Mouse (Mus musculus) embryonic facial prominence, embryonic 11.5 days (tissue): ENCODE data around the gene Ankrd36. TPM values are rescaled to one million over a fixed set of nuclear protein-coding genes. Genes with fewer than 3 reads are reported as not detected.
A peak's percentile ranks its signal among the peaks of the same experiment; 100 is the strongest.
"Not testable (repeated sequence)": the region's sequence is repeated elsewhere in the genome, so short reads cannot be mapped to it uniquely, and the experiment has no call there.

Experiments used
- ATAC-seq: fragments of 200-750 bp; cut with Nextera tagmentation; replicated peaks from 2 replicates; pipeline ENCODE4 v1.8.0; 2017; ENCODE audit warnings: low read depth; ENCODE audit not compliant: insufficient number of reproducible peaks, low FRiP score, low TSS enrichment
- DNase-seq: peaks from one replicate; pipeline ENCODE4 v3.0.0-alpha.2; 2015; ENCODE audit warnings: low spot score
- H3K27ac ChIP-seq: fragments of 300-500 bp; sonication (generic); replicated peaks from 2 replicates; pipeline ENCODE4 v1.5.1; 2014; ENCODE audit warnings: mild to moderate bottlenecking, low read depth, low read length, control low read depth
- H3K27me3 ChIP-seq: fragments of 300-500 bp; sonication (generic); 2 replicates; pipeline ENCODE4 v1.6.1; 2014; ENCODE audit warnings: mild to moderate bottlenecking, low read length, moderate library complexity, mixed read lengths; ENCODE audit not compliant: control insufficient read depth, insufficient read depth
- H3K36me3 ChIP-seq: fragments of 300-500 bp; sonication (generic); replicated peaks from 2 replicates; pipeline ENCODE4 v1.6.1; 2014; ENCODE audit warnings: low read depth, mild to moderate bottlenecking, low read length, moderate library complexity, mixed read lengths; ENCODE audit not compliant: control insufficient read depth, insufficient read depth
- H3K4me1 ChIP-seq: fragments of 300-500 bp; sonication (generic); 2 replicates; pipeline ENCODE4 v1.6.1; 2014; ENCODE audit warnings: low read length, mixed read lengths; ENCODE audit not compliant: control insufficient read depth, insufficient read depth
- H3K4me2 ChIP-seq: fragments of 300-500 bp; sonication (generic); 2 replicates; pipeline ENCODE4 v1.6.1; 2014; ENCODE audit warnings: low read depth, mild to moderate bottlenecking, control low read depth, low read length, moderate library complexity
- H3K4me3 ChIP-seq: fragments of 300-500 bp; sonication (generic); 2 replicates; pipeline ENCODE4 v1.5.1; 2014; ENCODE audit warnings: low read depth, low read length, control low read depth
- H3K9ac ChIP-seq: fragments of 300-500 bp; sonication (generic); replicated peaks from 2 replicates; pipeline ENCODE4 v1.6.1; 2014; ENCODE audit warnings: mild to moderate bottlenecking, control low read depth, low read length
- H3K9me3 ChIP-seq: fragments of 300-500 bp; sonication (generic); replicated peaks from 2 replicates; pipeline ENCODE4 v1.6.1; 2016; ENCODE audit warnings: mild to moderate bottlenecking, low read length, inconsistent platforms, mixed read lengths; ENCODE audit not compliant: control insufficient read depth
- WGBS: fragments of 180-500 bp; shearing (Covaris S2); extraction: QIAGEN DNeasy Blood & Tissue Kit; methylation state at CpG from one replicate; pipeline ENCODE4 v1.1.7; 2014; 5-methylcytosine and 5-hydroxymethylcytosine counted together
- polyA plus RNA-seq: library from polyadenylated mRNA; unstranded; fragments of >200 nt; fragmentation: Nextera tagmentation; extraction: Ambion mirVana; gene quantifications from 2 replicates; pipeline ENCODE4 v1.2.1, GENCODE M21; 2014

Ankrd36 gene
- polyA plus RNA-seq, 1 experiment from 2014 or later, result not detected

- Histone ChIP-seq H3K4me3 (peak within 1 kb of the TSS; percentile 93), H3K9me3 (no peaks in the 10 kb centered on the region), H3K36me3 (no peaks in the 10 kb centered on the region; the same call in 1 of the 2 replicates), H3K9ac (peak within 1 kb of the TSS; percentile 94), H3K4me2 (peak within 1 kb of the TSS; percentile 78), H3K4me1 (peaks cover 2% of the 10 kb centered on the region; the same call in 1 of the 2 replicates), H3K27ac (peak within 1 kb of the TSS; percentile 41; the same call in 1 of the 2 replicates), H3K27me3 (no peaks in the 10 kb centered on the region)
- WGBS, result under 1% methylated on average over 52 of the region's 65 CpGs
- peak; percentile 99 for ATAC-seq
- peak; percentile 93 for DNase-seq
Measured at GRCm38 (mm10) chr11:5541799-5542481, 27.5 kb upstream of the Ankrd36 start, which contains the start of gene Ccdc117. Ccdc117 (minus strand) TSS chr11:5542187.

GRCm38 (mm10) chr11:5542482-5543185 is 26.9 kb upstream of the Ankrd36 start:
- Histone ChIP-seq H3K27ac (no peak overlapping the region), H3K4me1 (peaks cover 2% of the 10 kb centered on the region; the same call in 1 of the 2 replicates), H3K9ac (no peak overlapping the region; the same call in 1 of the 2 replicates), H3K27me3 (no peaks in the 10 kb centered on the region), H3K36me3 (no peaks in the 10 kb centered on the region; the same call in 1 of the 2 replicates), H3K4me2 (peak overlapping the region; percentile 78), H3K4me3 (peak overlapping the region; percentile 93; the same call in 1 of the 2 replicates), H3K9me3 (no peaks in the 10 kb centered on the region)
- peak; percentile 54; the same call in 1 of the 2 replicates for ATAC-seq
- WGBS, result 50% methylated on average over 5 of the region's 5 CpGs
- no peak for DNase-seq

GRCm38 (mm10) chr11:5543281-5543680 is 26.2 kb upstream of the Ankrd36 start:
- WGBS, result 67% methylated on average over 1 of the region's 1 CpGs
- no peak for DNase-seq
- H3K27ac ChIP-seq, result no peak overlapping the region
- no peaks in the 10 kb centered on the region for H3K27me3 ChIP-seq
- peaks cover 2% of the 10 kb centered on the region; the same call in 1 of the 2 replicates for H3K4me1 ChIP-seq
- H3K36me3 ChIP-seq, result no peaks in the 10 kb centered on the region
- no peak overlapping the region for H3K4me3 ChIP-seq
- ATAC-seq, result no peak
- no peak overlapping the region for H3K9ac ChIP-seq
- H3K9me3 ChIP-seq, result no peaks in the 10 kb centered on the region
- no peak overlapping the region for H3K4me2 ChIP-seq

GRCm38 (mm10) chr11:5544709-5545108 is 24.8 kb upstream of the Ankrd36 start:
- H3K27me3 ChIP-seq, H3K9me3 ChIP-seq, ATAC-seq, H3K36me3 ChIP-seq, H3K27ac ChIP-seq, H3K4me1 ChIP-seq, H3K4me2 ChIP-seq, DNase-seq, H3K4me3 ChIP-seq, H3K9ac ChIP-seq: not testable (repeated sequence)
- WGBS, result 53% methylated on average over 1 of the region's 1 CpGs

GRCm38 (mm10) chr11:5545457-5545856 is 24.0 kb upstream of the Ankrd36 start:
- Histone ChIP-seq H3K27me3 (no peaks in the 10 kb centered on the region), H3K27ac (no peak overlapping the region), H3K4me1 (peaks cover 1% of the 10 kb centered on the region; the same call in 1 of the 2 replicates), H3K4me3 (no peak overlapping the region), H3K36me3 (no peaks in the 10 kb centered on the region), H3K9ac (no peak overlapping the region), H3K4me2 (no peak overlapping the region), H3K9me3 (no peaks in the 10 kb centered on the region)
- DNase-seq (no peak), ATAC-seq (no peak)
- WGBS, result 75% methylated on average over 4 of the region's 4 CpGs

GRCm38 (mm10) chr11:5546693-5547092 is 22.8 kb upstream of the Ankrd36 start:
- H3K4me2 ChIP-seq, result no peak overlapping the region
- H3K36me3 ChIP-seq, result no peaks in the 10 kb centered on the region
- 83% methylated on average over 3 of the region's 3 CpGs for WGBS
- no peaks in the 10 kb centered on the region for H3K27me3 ChIP-seq
- no peak overlapping the region for H3K4me3 ChIP-seq
- H3K9ac ChIP-seq, result no peak overlapping the region
- H3K4me1 ChIP-seq, result no peaks in the 10 kb centered on the region
- no peak for DNase-seq
- H3K9me3 ChIP-seq, result no peaks in the 10 kb centered on the region
- H3K27ac ChIP-seq, result no peak overlapping the region
- ATAC-seq, result no peak

- H3K4me3 ChIP-seq, result no peak overlapping the region
- no peaks in the 10 kb centered on the region for H3K9me3 ChIP-seq
- H3K36me3 ChIP-seq, result no peaks in the 10 kb centered on the region
- no peak for DNase-seq
- WGBS, result 88% methylated on average over 5 of the region's 5 CpGs
- no peak overlapping the region for H3K9ac ChIP-seq
- H3K4me2 ChIP-seq, result no peak overlapping the region
- H3K27me3 ChIP-seq, result no peaks in the 10 kb centered on the region
- no peak for ATAC-seq
- H3K27ac ChIP-seq, result no peak overlapping the region
- no peaks in the 10 kb centered on the region for H3K4me1 ChIP-seq
Measured at GRCm38 (mm10) chr11:5551430-5551829, 18.1 kb upstream of the Ankrd36 start.

GRCm38 (mm10) chr11:5551931-5552330 is 17.6 kb upstream of the Ankrd36 start:
- WGBS, result 79% methylated on average over 1 of the region's 1 CpGs
- no peak for ATAC-seq

More at GRCm38 (mm10) chr11:5551931-5552330, 17.6 kb upstream of the Ankrd36 start:
- Histone ChIP-seq H3K4me3 (no peak overlapping the region), H3K4me1 (no peaks in the 10 kb centered on the region), H3K27me3 (no peaks in the 10 kb centered on the region), H3K9me3 (no peaks in the 10 kb centered on the region), H3K27ac (no peak overlapping the region), H3K4me2 (no peak overlapping the region), H3K36me3 (no peaks in the 10 kb centered on the region), H3K9ac (no peak overlapping the region)
- no peak for DNase-seq
